Mouse (Mus musculus) c-Kit-negative CD71-positive TER-119-positive erythroid progenitor cells, embryonic 14.5 days (primary cell): ENCODE measurements around the gene Cracr2a.
"Not testable (repeated sequence)": the region's sequence is repeated elsewhere in the genome, so short reads cannot be mapped to it uniquely, and the experiment has no call there.

ENCODE experiments used
- DNase-seq: peaks from one replicate; pipeline ENCODE4 v3.0.0-alpha.2; 2013; ENCODE audit warnings: low read depth, low spot score

Cracr2a gene

GRCm38 (mm10) chr6:127561231-127562020 is at the start of gene Cracr2a:
Gene Cracr2a (plus strand): TSS chr6:127561338.
- DNase-seq = no peak

- DNase-seq = not testable (repeated sequence)
Measured at GRCm38 (mm10) chr6:127513776-127514175, 47.4 kb upstream of the Cracr2a start.

- no peak for DNase-seq
Measured at GRCm38 (mm10) chr6:127521176-127521575, 40.0 kb upstream of the Cracr2a start.

- DNase-seq = no peak
Measured at GRCm38 (mm10) chr6:127522326-127522725, 38.8 kb upstream of the Cracr2a start.

GRCm38 (mm10) chr6:127524442-127524841 is 36.7 kb upstream of the Cracr2a start:
- DNase-seq = peak; percentile 11

- DNase-seq = no peak
Measured at GRCm38 (mm10) chr6:127528625-127529024, 32.5 kb upstream of the Cracr2a start.

GRCm38 (mm10) chr6:127529451-127529850 is 31.7 kb upstream of the Cracr2a start:
- no peak for DNase-seq

- no peak for DNase-seq
Measured at GRCm38 (mm10) chr6:127530206-127530605, 30.9 kb upstream of the Cracr2a start.

- no peak for DNase-seq
Measured at GRCm38 (mm10) chr6:127531412-127532205, 29.5 kb upstream of the Cracr2a start.

GRCm38 (mm10) chr6:127532304-127532703 is 28.8 kb upstream of the Cracr2a start:
- DNase-seq = no peak

GRCm38 (mm10) chr6:127533766-127534165 is 27.4 kb upstream of the Cracr2a start:
- no peak for DNase-seq

GRCm38 (mm10) chr6:127537035-127537434 is 24.1 kb upstream of the Cracr2a start:
- DNase-seq = no peak

- no peak for DNase-seq
Measured at GRCm38 (mm10) chr6:127538118-127538517, 23.0 kb upstream of the Cracr2a start.

- DNase-seq = no peak
Measured at GRCm38 (mm10) chr6:127539226-127539625, 21.9 kb upstream of the Cracr2a start.

GRCm38 (mm10) chr6:127539659-127540058 is 21.5 kb upstream of the Cracr2a start:
- DNase-seq = no peak

GRCm38 (mm10) chr6:127540517-127540916 is 20.6 kb upstream of the Cracr2a start:
- no peak for DNase-seq

- DNase-seq = peak; percentile 11
Measured at GRCm38 (mm10) chr6:127541617-127542374, 19.3 kb upstream of the Cracr2a start.

GRCm38 (mm10) chr6:127546676-127547075 is 14.5 kb upstream of the Cracr2a start:
- DNase-seq = no peak

- no peak for DNase-seq
Measured at GRCm38 (mm10) chr6:127552940-127553339, 8.2 kb upstream of the Cracr2a start.

GRCm38 (mm10) chr6:127555553-127555952 is 5.6 kb upstream of the Cracr2a start:
- no peak for DNase-seq

- no peak for DNase-seq
Measured at GRCm38 (mm10) chr6:127560872-127561230, 287 bp upstream of the Cracr2a start.

- no peak for DNase-seq
Measured at GRCm38 (mm10) chr6:127563511-127563910, 2.4 kb downstream of the Cracr2a start.
